Mouse (Mus musculus): ENCODE measurements around the gene 7420426K07Rik.

7420426K07Rik gene

GRCm38 (mm10) chr9:98902819-98903218, at the start of gene 7420426K07Rik:
Gene 7420426K07Rik, plus strand, starts transcription at chr9:98903119.
- DNase-seq (ENCODE audit: low read depth, low spot score): no peak

GRCm38 (mm10) chr9:98856210-98856609, 46.7 kb upstream of the 7420426K07Rik start, which contains the start of gene Prr23a2:
Gene Prr23a2, plus strand, starts transcription at chr9:98856494.
- DNase-seq (ENCODE audit: low read depth, low spot score): no peak

- peak; percentile 24 for DNase-seq (ENCODE audit: low read depth, low spot score)
Observed at GRCm38 (mm10) chr9:98863463-98863862, 39.5 kb upstream of the 7420426K07Rik start.

GRCm38 (mm10) chr9:98864571-98864970, 38.3 kb upstream of the 7420426K07Rik start, which contains the start of gene Prr23a3:
Gene Prr23a3, plus strand, starts transcription at chr9:98864767.
- DNase-seq (ENCODE audit: low read depth, low spot score): no peak

GRCm38 (mm10) chr9:98901486-98901885, 1.4 kb upstream of the 7420426K07Rik start:
- DNase-seq (ENCODE audit: low read depth, low spot score): no peak

GRCm38 (mm10) chr9:98920629-98921523, 18.0 kb downstream of the 7420426K07Rik start:
- no peak for DNase-seq (ENCODE audit: low read depth, low spot score)

- DNase-seq (ENCODE audit: low read depth, low spot score): no peak
Observed at GRCm38 (mm10) chr9:98923119-98923518, 20.2 kb downstream of the 7420426K07Rik start.

- no peak for DNase-seq (ENCODE audit: low read depth, low spot score)
Observed at GRCm38 (mm10) chr9:98924183-98924582, 21.3 kb downstream of the 7420426K07Rik start.

- DNase-seq (ENCODE audit: low read depth, low spot score): no peak
Observed at GRCm38 (mm10) chr9:98929496-98929895, 26.6 kb downstream of the 7420426K07Rik start.

- no peak for DNase-seq (ENCODE audit: low read depth, low spot score)
Observed at GRCm38 (mm10) chr9:98932931-98933330, 30.0 kb downstream of the 7420426K07Rik start.

GRCm38 (mm10) chr9:98935190-98935909, 32.4 kb downstream of the 7420426K07Rik start:
- no peak for DNase-seq (ENCODE audit: low read depth, low spot score)

GRCm38 (mm10) chr9:98939290-98939689, 36.4 kb downstream of the 7420426K07Rik start:
- DNase-seq (ENCODE audit: low read depth, low spot score): no peak

GRCm38 (mm10) chr9:98952171-98953050, 49.5 kb downstream of the 7420426K07Rik start:
- DNase-seq (ENCODE audit: low read depth, low spot score): no peak

GRCm38 (mm10) chr9:98953291-98953690, 50.4 kb downstream of the 7420426K07Rik start:
- no peak for DNase-seq (ENCODE audit: low read depth, low spot score)

- no peak for DNase-seq (ENCODE audit: low read depth, low spot score)
Observed at GRCm38 (mm10) chr9:98953830-98954229, 50.9 kb downstream of the 7420426K07Rik start.

Data from forelimb bud, embryonic 11.5 days (tissue).